Mouse (Mus musculus): ENCODE measurements around the gene Dapl1. TPM values are rescaled to one million over a fixed set of nuclear protein-coding genes. Genes with fewer than 3 reads are reported as not detected.
A peak's percentile ranks its signal among the peaks of the same experiment; 100 is the strongest.

Dapl1 gene
- polyA plus RNA-seq, 1 experiment from 2014 or later: 2.0 TPM

- no peaks in the 10 kb centered on the region for H3K36me3 ChIP-seq (ENCODE audit: control insufficient read depth, insufficient read depth)
- H3K9ac ChIP-seq (ENCODE audit: low read depth, low read length): no peak overlapping the region
- 32% methylated on average over 17 of the region's 17 CpGs for WGBS
- ATAC-seq: peak; percentile 65; the same call in 1 of the 2 replicates
- no peak for TF ChIP-seq CTCF (IDR thresholded peaks at IDR 0.05; ENCODE audit: low read depth)
- no peak overlapping the region; the same call in 1 of the 2 replicates for H3K4me3 ChIP-seq (ENCODE audit: low read depth, low read length)
- peak overlapping the region; percentile 41 for H3K4me2 ChIP-seq (replicated peaks; ENCODE audit: low read depth)
- peak overlapping the region; percentile 76 for H3K27ac ChIP-seq (ENCODE audit: low read depth, low read length)
- no peaks in the 10 kb centered on the region for H3K9me3 ChIP-seq (ENCODE audit: control insufficient read depth)
- H3K27me3 ChIP-seq (replicated peaks; ENCODE audit: control insufficient read depth, insufficient read depth, low read length): no peaks in the 10 kb centered on the region
- no peaks in the 10 kb centered on the region for H3K4me1 ChIP-seq (replicated peaks; ENCODE audit: control insufficient read depth, insufficient read depth, low read length)
Measured at GRCm38 (mm10) chr2:59529574-59530080, 45.2 kb downstream of the Dapl1 start.

- 88% methylated on average over 3 of the region's 3 CpGs for WGBS
- H3K4me1 ChIP-seq (replicated peaks; ENCODE audit: control insufficient read depth, insufficient read depth, low read length): no peaks in the 10 kb centered on the region
- ATAC-seq: no peak
- no peak for TF ChIP-seq CTCF (IDR thresholded peaks at IDR 0.05; ENCODE audit: low read depth)
- no peaks in the 10 kb centered on the region for H3K27me3 ChIP-seq (replicated peaks; ENCODE audit: control insufficient read depth, insufficient read depth, low read length)
- no peak overlapping the region for H3K9ac ChIP-seq (ENCODE audit: low read depth, low read length)
- no peak overlapping the region for H3K4me3 ChIP-seq (ENCODE audit: low read depth, low read length)
- no peaks in the 10 kb centered on the region for H3K36me3 ChIP-seq (ENCODE audit: control insufficient read depth, insufficient read depth)
- H3K9me3 ChIP-seq (ENCODE audit: control insufficient read depth): no peaks in the 10 kb centered on the region
- no peak overlapping the region for H3K27ac ChIP-seq (ENCODE audit: low read depth, low read length)
- no peak overlapping the region for H3K4me2 ChIP-seq (replicated peaks; ENCODE audit: low read depth)
Measured at GRCm38 (mm10) chr2:59530811-59531210, 46.4 kb downstream of the Dapl1 start.

GRCm38 (mm10) chr2:59532999-59533398 lies 48.5 kb downstream of the Dapl1 start:
- Histone ChIP-seq H3K36me3 (ENCODE audit: control insufficient read depth, insufficient read depth) (no peaks in the 10 kb centered on the region), H3K9me3 (ENCODE audit: control insufficient read depth) (no peaks in the 10 kb centered on the region), H3K4me2 (replicated peaks; ENCODE audit: low read depth) (no peak overlapping the region), H3K4me1 (replicated peaks; ENCODE audit: control insufficient read depth, insufficient read depth, low read length) (no peaks in the 10 kb centered on the region), H3K27ac (ENCODE audit: low read depth, low read length) (no peak overlapping the region), H3K27me3 (replicated peaks; ENCODE audit: control insufficient read depth, insufficient read depth, low read length) (no peaks in the 10 kb centered on the region), H3K4me3 (ENCODE audit: low read depth, low read length) (no peak overlapping the region), H3K9ac (ENCODE audit: low read depth, low read length) (no peak overlapping the region)
- no peak for ATAC-seq
- 88% methylated on average over 3 of the region's 3 CpGs for WGBS
- no peak for TF ChIP-seq CTCF (IDR thresholded peaks at IDR 0.05; ENCODE audit: low read depth)

- Histone ChIP-seq H3K27me3 (replicated peaks; ENCODE audit: control insufficient read depth, insufficient read depth, low read length) (no peaks in the 10 kb centered on the region), H3K36me3 (ENCODE audit: control insufficient read depth, insufficient read depth) (no peaks in the 10 kb centered on the region), H3K9ac (ENCODE audit: low read depth, low read length) (no peak overlapping the region), H3K4me3 (ENCODE audit: low read depth, low read length) (no peak overlapping the region), H3K4me1 (replicated peaks; ENCODE audit: control insufficient read depth, insufficient read depth, low read length) (no peaks in the 10 kb centered on the region), H3K9me3 (ENCODE audit: control insufficient read depth) (no peaks in the 10 kb centered on the region), H3K27ac (ENCODE audit: low read depth, low read length) (peak overlapping the region; percentile 50; the same call in 1 of the 2 replicates), H3K4me2 (replicated peaks; ENCODE audit: low read depth) (no peak overlapping the region)
- no peak for ATAC-seq
- no peak for TF ChIP-seq CTCF (IDR thresholded peaks at IDR 0.05; ENCODE audit: low read depth)
- WGBS: 89% methylated on average over 10 of the region's 10 CpGs
Measured at GRCm38 (mm10) chr2:59533504-59533903, 49.1 kb downstream of the Dapl1 start.

GRCm38 (mm10) chr2:59533971-59534748 lies 49.7 kb downstream of the Dapl1 start:
- no peaks in the 10 kb centered on the region for H3K9me3 ChIP-seq (ENCODE audit: control insufficient read depth)
- H3K36me3 ChIP-seq (ENCODE audit: control insufficient read depth, insufficient read depth): no peaks in the 10 kb centered on the region
- H3K9ac ChIP-seq (ENCODE audit: low read depth, low read length): no peak overlapping the region
- no peak overlapping the region for H3K4me3 ChIP-seq (ENCODE audit: low read depth, low read length)
- peak; percentile 32; the same call in 1 of the 2 replicates for ATAC-seq
- H3K4me2 ChIP-seq (replicated peaks; ENCODE audit: low read depth): no peak overlapping the region
- no peaks in the 10 kb centered on the region for H3K27me3 ChIP-seq (replicated peaks; ENCODE audit: control insufficient read depth, insufficient read depth, low read length)
- H3K27ac ChIP-seq (ENCODE audit: low read depth, low read length): peak overlapping the region; percentile 50
- WGBS: 55% methylated on average over 15 of the region's 15 CpGs
- no peak for TF ChIP-seq CTCF (IDR thresholded peaks at IDR 0.05; ENCODE audit: low read depth)
- no peaks in the 10 kb centered on the region for H3K4me1 ChIP-seq (replicated peaks; ENCODE audit: control insufficient read depth, insufficient read depth, low read length)

GRCm38 (mm10) chr2:59536958-59537357 lies 52.5 kb downstream of the Dapl1 start:
- Histone ChIP-seq H3K4me3 (ENCODE audit: low read depth, low read length) (no peak overlapping the region), H3K4me1 (replicated peaks; ENCODE audit: control insufficient read depth, insufficient read depth, low read length) (no peaks in the 10 kb centered on the region), H3K27me3 (replicated peaks; ENCODE audit: control insufficient read depth, insufficient read depth, low read length) (no peaks in the 10 kb centered on the region), H3K9me3 (ENCODE audit: control insufficient read depth) (no peaks in the 10 kb centered on the region), H3K4me2 (replicated peaks; ENCODE audit: low read depth) (no peak overlapping the region), H3K27ac (ENCODE audit: low read depth, low read length) (no peak overlapping the region), H3K9ac (ENCODE audit: low read depth, low read length) (no peak overlapping the region), H3K36me3 (ENCODE audit: control insufficient read depth, insufficient read depth) (no peaks in the 10 kb centered on the region)
- no peak for TF ChIP-seq CTCF (IDR thresholded peaks at IDR 0.05; ENCODE audit: low read depth)
- peak; percentile 78 for ATAC-seq
- 43% methylated on average over 2 of the region's 2 CpGs for WGBS
